Mouse (Mus musculus) heart, adult 2 months (tissue): ENCODE measurements around the gene Pik3r4. TPM values are rescaled to one million over a fixed set of nuclear protein-coding genes. Genes with fewer than 3 reads are reported as not detected.

ENCODE experiments used
- DNase-seq, 2 experiments: peaks; one replicate each; pipeline ENCODE4 v3.0.0; 2021
- H3K27ac ChIP-seq: fragments of 200-600 bp; 2 replicates; pipeline ENCODE4 v1.8.1; 2022
- H3K27me3 ChIP-seq: fragments of 200-500 bp; 2 replicates; pipeline ENCODE4 v1.6.1; 2012; ENCODE audit warnings: mild to moderate bottlenecking, low read length, inconsistent platforms, mixed read lengths; ENCODE audit not compliant: control insufficient read depth, insufficient read depth
- H3K36me3 ChIP-seq: fragments of 200-500 bp; 2 replicates; pipeline ENCODE4 v1.6.1; 2012; ENCODE audit warnings: low read length, inconsistent platforms; ENCODE audit not compliant: control insufficient read depth, insufficient read depth
- H3K4me1 ChIP-seq: fragments of 200-500 bp; 2 replicates; pipeline ENCODE4 v1.6.1; 2011; ENCODE audit warnings: low read length; ENCODE audit not compliant: control insufficient read depth, insufficient read depth
- H3K4me3 ChIP-seq: fragments of 200-600 bp; 2 replicates; pipeline ENCODE4 v1.8.1; 2022
- H3K79me2 ChIP-seq: fragments of 200-500 bp; replicated peaks from 2 replicates; pipeline ENCODE4 v1.6.1; 2012; ENCODE audit warnings: mild to moderate bottlenecking, inconsistent platforms, low read length, moderate library complexity, mixed read lengths; ENCODE audit not compliant: control insufficient read depth, insufficient read depth
- H3K9ac ChIP-seq: fragments of 200-500 bp; 2 replicates; pipeline ENCODE4 v1.6.1; 2012; ENCODE audit warnings: low read depth, mild to moderate bottlenecking, control low read depth, inconsistent platforms, low read length, mixed read lengths
- CTCF ChIP-seq: fragments of 200-600 bp; IDR thresholded peaks from 2 replicates; pipeline ENCODE4 v1.8.1; 2022; ENCODE audit warnings: antibody characterized with exemption, mild to moderate bottlenecking, moderate library complexity
- EP300 ChIP-seq: fragments of 200-500 bp; IDR thresholded peaks from 2 replicates; pipeline ENCODE4 v1.6.1; 2011; ENCODE audit warnings: low read depth, low read length, control low read depth; ENCODE audit not compliant: insufficient read depth
- POLR2A ChIP-seq: fragments of 200-500 bp; IDR thresholded peaks from 2 replicates; pipeline ENCODE4 v1.6.1; 2011; ENCODE audit warnings: mild to moderate bottlenecking, low read depth, low read length, control low read depth; ENCODE audit not compliant: insufficient read depth
- WGBS: fragments of 180-500 bp; shearing (Covaris S2); methylation state at CpG from one replicate; pipeline ENCODE4 v1.1.7; 2018; 5-methylcytosine and 5-hydroxymethylcytosine counted together
- intact Hi-C: fragments of 180-260 bp; cut with DNase I; formaldehyde crosslinking; loops from one replicate; pipeline ENCODE4 v1.15.1; 2025
- polyA plus RNA-seq: library from polyadenylated mRNA; depleted of rRNA; stranded (reverse); fragments of >200 nt; gene quantifications from 2 replicates; pipeline ENCODE4 v1.2.3, GENCODE M21; 2012
- total RNA-seq, 2 experiments: library from RNA; stranded (reverse); gene quantifications; 2 replicates each; pipeline ENCODE4 v1.2.3; 2021

Pik3r4 gene
- total and polyA plus RNA-seq, 3 experiments = 11.9 to 19.8 (median 19.6) TPM

DNA sequence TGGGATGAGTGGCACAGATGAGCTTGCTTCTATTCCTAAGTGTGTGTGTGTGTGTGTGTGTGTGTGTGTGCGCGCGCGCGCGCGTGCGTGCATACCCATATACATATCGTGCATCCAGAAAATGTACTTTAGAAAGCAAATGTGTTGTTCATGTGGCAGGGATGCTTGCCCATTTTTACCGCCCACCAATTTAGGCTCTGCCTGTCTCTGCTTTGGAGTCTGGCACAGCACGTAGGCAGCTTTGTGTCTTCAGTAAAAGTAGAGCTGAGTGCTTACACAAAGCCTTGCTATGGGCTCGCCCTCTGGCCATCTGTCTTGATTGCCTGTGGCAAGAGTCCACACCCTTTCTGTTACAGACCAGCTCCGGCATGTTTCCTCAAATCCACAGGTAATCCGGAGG lies 49.7 kb downstream of the Pik3r4 start:
- Histone ChIP-seq H3K4me3 (no peak overlapping the region), H3K4me1 (no peaks in the 10 kb centered on the region), H3K27ac (no peak overlapping the region), H3K36me3 (no peaks in the 10 kb centered on the region), H3K27me3 (no peaks in the 10 kb centered on the region), H3K9ac (no peak overlapping the region), H3K79me2 (no peaks in the 10 kb centered on the region)
- no peak for TF ChIP-seq CTCF
- TF ChIP-seq EP300 = no peak
- TF ChIP-seq POLR2A = no peak
- DNase-seq = no peak
- intact Hi-C loops = loop anchor here (2.0 to 10.0 kb wide), 2 partner anchors 296 to 422 kb away; no protein-coding TSS in a partner anchor
- 94% methylated on average over 14 of the region's 14 CpGs for WGBS

DNA sequence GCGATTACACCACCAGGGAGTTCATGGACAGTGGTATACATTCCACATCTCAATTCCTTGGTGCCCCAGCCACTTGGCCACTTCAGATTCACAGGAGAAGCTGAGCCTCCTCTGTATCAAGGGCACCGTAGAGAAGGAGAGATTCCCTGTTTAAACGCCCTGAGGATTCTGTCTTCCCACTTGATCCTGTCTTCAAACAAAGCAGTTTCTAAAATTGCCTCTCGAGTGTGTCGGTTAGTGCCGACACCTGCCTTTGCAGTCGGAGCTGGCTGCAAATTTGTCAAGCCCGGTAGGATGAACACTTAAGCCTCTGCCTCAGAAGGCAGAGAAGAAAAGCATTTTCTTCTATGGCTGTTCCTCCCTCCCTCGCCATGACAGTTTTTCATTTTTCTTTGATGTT lies 50.3 kb downstream of the Pik3r4 start:
- no peak overlapping the region for H3K27ac ChIP-seq
- 81% methylated on average over 9 of the region's 9 CpGs for WGBS
- intact Hi-C loops = loop anchor here (1.0 to 10.0 kb wide), 3 partner anchors 165 to 422 kb away; no protein-coding TSS in a partner anchor

DNA sequence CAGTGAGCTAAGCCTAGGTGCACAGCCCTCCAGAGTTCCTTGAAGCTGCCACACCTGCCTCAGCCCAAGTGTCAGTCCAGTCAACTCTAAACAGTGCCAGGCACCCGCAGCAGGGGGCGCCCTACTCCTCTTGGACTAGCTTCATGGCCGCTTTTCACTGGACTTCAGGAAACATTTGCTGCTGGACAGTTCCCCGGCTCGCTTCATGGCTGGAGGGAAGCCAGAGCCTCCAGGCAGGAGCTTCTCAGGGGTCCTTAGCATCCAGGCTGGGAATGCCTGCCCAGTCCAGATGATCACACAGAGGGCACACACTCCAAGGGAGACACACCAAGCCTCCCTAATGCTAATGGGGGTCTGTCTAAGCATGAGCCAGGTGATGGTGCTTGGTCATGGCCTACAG lies 51.1 kb downstream of the Pik3r4 start:
- no peaks in the 10 kb centered on the region for H3K36me3 ChIP-seq
- H3K79me2 ChIP-seq = no peaks in the 10 kb centered on the region
- H3K4me1 ChIP-seq = no peaks in the 10 kb centered on the region; the same call in 1 of the 2 replicates
- WGBS = 3% methylated on average over 5 of the region's 5 CpGs
- TF ChIP-seq EP300 (no peak), CTCF (peak; percentile 92), POLR2A (no peak)
- H3K27ac ChIP-seq = no peak overlapping the region
- H3K27me3 ChIP-seq = no peaks in the 10 kb centered on the region
- H3K4me3 ChIP-seq = no peak overlapping the region
- DNase-seq = peak; percentile 72 to 84
- intact Hi-C loops = loop anchor here (1.0 to 10.0 kb wide), 4 partner anchors 164 to 421 kb away; no protein-coding TSS in a partner anchor
- no peak overlapping the region for H3K9ac ChIP-seq

More for the DNA sequence above, 50.3 kb downstream of the Pik3r4 start:
- no peak for DNase-seq
- no peaks in the 10 kb centered on the region for H3K4me1 ChIP-seq
- H3K4me3 ChIP-seq = no peak overlapping the region
- H3K36me3 ChIP-seq = no peaks in the 10 kb centered on the region
- TF ChIP-seq EP300 (no peak), CTCF (no peak), POLR2A (no peak)
- no peak overlapping the region for H3K9ac ChIP-seq
- H3K79me2 ChIP-seq = no peaks in the 10 kb centered on the region
- no peaks in the 10 kb centered on the region for H3K27me3 ChIP-seq

DNA sequence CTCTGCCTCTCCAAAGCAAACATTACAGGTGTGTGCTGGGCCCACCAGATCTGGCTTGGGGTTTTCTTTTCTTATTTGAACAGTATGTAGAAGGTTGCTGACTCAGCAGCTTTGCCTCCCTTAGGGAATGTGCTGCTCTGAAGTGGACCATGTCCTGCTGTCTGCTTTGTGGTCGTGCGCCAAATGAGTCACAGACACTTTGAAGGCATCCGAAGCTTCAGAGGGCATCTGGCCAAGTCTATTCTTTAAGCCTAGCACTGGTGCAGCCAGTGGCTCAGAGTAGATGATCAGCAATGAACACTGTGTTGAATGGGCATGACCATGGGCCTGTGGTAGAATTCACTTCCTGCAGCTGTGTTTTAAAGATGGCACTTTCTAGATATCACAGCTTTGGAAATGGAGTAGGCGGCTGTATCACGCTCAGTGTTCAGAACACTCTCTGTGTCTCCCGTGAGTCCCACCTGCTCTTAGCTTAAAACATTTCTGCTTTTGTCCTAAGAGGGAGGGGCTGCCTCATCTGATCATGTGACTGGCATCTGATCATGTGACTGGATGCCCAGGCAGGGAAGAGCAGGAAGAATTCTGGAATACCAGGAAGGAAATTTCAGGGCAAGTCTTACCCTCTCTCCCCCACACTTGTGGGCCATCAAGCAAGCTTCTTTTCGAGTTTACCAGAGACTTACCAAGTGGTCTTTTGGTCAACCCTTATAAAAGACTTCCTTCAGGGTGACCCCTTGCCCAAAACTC lies 54.2 kb downstream of the Pik3r4 start:
- 59% methylated on average over 7 of the region's 7 CpGs for WGBS
- Histone ChIP-seq H3K9ac (no peak overlapping the region), H3K4me3 (no peak overlapping the region), H3K36me3 (no peaks in the 10 kb centered on the region), H3K27ac (no peak overlapping the region; the same call in 1 of the 2 replicates), H3K4me1 (no peaks in the 10 kb centered on the region; the same call in 1 of the 2 replicates), H3K27me3 (no peaks in the 10 kb centered on the region), H3K79me2 (no peaks in the 10 kb centered on the region)
- TF ChIP-seq EP300 (no peak), CTCF (no peak), POLR2A (no peak)
- no peak for DNase-seq
- intact Hi-C loops = loop anchor here (10.0 kb wide), 1 partner anchor 418 kb away; no protein-coding TSS in a partner anchor

DNA sequence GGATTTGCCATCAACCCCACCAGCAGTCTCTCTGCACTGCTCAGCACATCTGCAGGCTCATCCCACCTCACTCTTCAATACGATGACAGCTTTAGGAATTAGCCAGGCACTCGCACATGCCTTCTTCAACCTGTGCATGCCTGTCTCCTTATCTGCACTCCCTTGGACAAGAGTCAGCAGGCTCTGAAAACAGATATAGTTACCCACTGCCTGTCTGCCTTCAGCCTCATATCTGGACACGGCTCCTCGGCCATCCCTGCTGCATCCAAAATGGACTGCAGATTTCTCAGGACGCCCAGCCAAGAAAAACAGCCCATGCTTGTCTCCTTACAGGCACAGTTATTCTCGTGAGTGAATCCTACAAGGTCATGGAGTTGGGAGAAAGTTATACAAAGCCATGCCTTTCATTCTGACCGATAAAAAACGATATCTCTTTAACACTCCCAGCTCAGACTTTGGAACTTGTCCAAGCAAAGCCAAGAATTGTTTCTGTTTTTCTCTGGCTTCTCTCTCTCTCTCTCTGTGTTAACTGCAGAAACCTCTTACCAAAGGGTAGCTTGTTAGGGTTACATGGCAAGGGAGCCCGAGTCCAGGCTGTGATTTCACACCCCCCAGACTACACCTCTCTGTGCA lies 55.1 kb downstream of the Pik3r4 start:
- intact Hi-C loops = loop anchor here (10.0 kb wide), 1 partner anchor 417 kb away; no protein-coding TSS in a partner anchor
- TF ChIP-seq EP300 (no peak), CTCF (no peak), POLR2A (no peak)
- Histone ChIP-seq H3K36me3 (no peaks in the 10 kb centered on the region), H3K4me1 (no peaks in the 10 kb centered on the region; the same call in 1 of the 2 replicates), H3K27me3 (no peaks in the 10 kb centered on the region), H3K4me3 (no peak overlapping the region), H3K79me2 (no peaks in the 10 kb centered on the region), H3K27ac (no peak overlapping the region; the same call in 1 of the 2 replicates), H3K9ac (no peak overlapping the region)
- WGBS = 10% methylated on average over 9 of the region's 9 CpGs
- DNase-seq = peak; percentile 42 to 61

DNA sequence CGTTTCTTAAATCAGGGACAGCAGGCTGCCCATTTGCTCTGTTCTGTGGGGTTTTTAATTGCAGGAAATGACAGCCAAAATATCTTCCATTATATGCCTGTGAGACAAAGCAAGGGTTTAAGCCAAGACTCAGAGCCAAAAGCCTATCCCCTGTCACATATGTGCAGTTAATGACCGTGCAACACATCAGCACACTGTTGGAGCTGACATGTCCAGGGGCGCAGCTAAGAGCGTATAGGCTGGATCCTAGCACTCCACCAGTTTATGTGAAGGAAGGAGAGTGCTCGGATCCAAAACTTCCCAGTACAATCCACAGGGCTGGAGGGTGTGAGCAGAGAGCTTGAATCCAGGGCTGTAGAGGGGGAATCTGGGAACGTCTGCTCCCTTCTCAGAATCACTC lies 57.9 kb downstream of the Pik3r4 start:
- Histone ChIP-seq H3K9ac (no peak overlapping the region), H3K27me3 (no peaks in the 10 kb centered on the region), H3K4me3 (no peak overlapping the region), H3K36me3 (no peaks in the 10 kb centered on the region), H3K4me1 (no peaks in the 10 kb centered on the region; the same call in 1 of the 2 replicates), H3K79me2 (no peaks in the 10 kb centered on the region), H3K27ac (no peak overlapping the region)
- 78% methylated on average over 6 of the region's 6 CpGs for WGBS
- TF ChIP-seq POLR2A (no peak), CTCF (no peak), EP300 (no peak)
- intact Hi-C loops = no loop called here
- DNase-seq = no peak
